Mouse (Mus musculus) natural killer cell, adult 2 months (primary cell): Measurements from ENCODE around the gene Pcbd2.

Source experiments
- DNase-seq, 2 experiments: peaks; one replicate each; pipeline ENCODE4 v3.0.0; 2022; ENCODE audit warnings: low spot score in 2 of 2

Pcbd2 gene

DNA sequence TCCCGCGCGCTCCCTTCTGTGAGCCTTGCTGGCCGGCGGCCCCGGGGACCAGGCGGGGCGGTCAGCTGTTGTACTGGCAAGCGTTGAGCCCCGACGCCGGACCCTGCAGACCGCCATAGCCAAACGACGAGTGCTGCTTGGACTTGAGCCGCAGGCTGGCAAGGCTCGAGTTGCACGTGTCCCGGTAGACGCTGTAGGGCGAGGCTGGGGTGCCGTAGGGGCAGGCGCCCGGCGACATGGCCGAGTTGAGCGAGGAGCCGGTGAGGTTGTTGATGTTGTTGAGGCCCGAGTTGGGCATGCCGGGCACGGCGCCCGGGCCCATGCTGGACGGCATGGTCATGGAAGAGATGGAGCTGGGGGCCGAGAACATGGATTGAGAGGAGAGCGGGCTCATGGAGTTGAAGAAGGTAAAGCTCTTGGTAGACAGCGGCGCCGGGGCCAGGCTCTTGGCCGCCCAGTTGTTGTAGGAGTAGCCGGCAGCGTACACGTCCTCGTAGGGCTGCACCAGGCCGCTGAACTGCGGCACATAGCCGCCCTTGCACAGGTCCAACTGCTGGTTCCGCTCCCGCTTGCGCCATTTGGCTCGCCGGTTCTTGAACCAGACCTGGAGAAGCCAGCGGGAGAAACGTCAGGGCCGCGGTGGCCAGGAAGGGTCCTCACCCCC lies 99.0 kb downstream of the Pcbd2 start:
- DNase-seq = no peak
